Mouse (Mus musculus): ENCODE measurements around the gene Sfxn1.

DNA sequence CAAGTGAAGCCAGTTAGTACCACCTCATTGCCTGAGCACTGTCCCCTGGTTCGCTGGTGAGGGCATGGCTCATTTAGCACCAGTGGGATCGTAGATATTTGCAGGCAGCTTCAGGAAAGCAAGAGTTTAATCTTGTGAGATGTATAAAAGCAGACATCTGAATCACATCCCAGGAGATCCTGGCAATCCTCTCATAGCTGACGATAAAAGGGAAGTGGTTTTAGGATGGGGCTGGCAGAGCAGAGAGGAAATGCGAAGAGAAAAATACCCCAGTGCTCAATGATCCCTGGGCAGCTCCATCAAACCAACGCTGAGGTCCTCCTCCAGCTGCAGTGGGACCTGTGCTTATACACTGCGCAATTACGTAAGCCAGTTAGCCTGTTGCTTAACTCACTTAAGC lies 44.6 kb upstream of the Sfxn1 start:
- TF ChIP-seq CTCF (IDR thresholded peaks at IDR 0.05; ENCODE audit: low read depth), result no peak
- TF ChIP-seq EP300 (IDR thresholded peaks at IDR 0.05; ENCODE audit: low read depth), result no peak
